Mouse (Mus musculus): ENCODE data around the gene Senp6.

GRCm38 (mm10) chr9:80194446-80194845 is 127.7 kb downstream of the Senp6 start:
- no peak for TF ChIP-seq CTCF (IDR thresholded peaks at IDR 0.05; ENCODE audit: low read depth, low read length)
- TF ChIP-seq GATA1 (IDR thresholded peaks at IDR 0.05; ENCODE audit: borderline replicate concordance, low read length), result no peak
- no peak for TF ChIP-seq TAL1 (conservative IDR thresholded peaks at IDR 0.05; ENCODE audit: low read depth, low read length)
- no peak for TF ChIP-seq POLR2AphosphoS5 (IDR thresholded peaks at IDR 0.05; ENCODE audit: insufficient replicate concordance, low read depth, low read length)
- TF ChIP-seq GATA2 (IDR thresholded peaks at IDR 0.05; ENCODE audit: borderline replicate concordance, low read depth, low read length), result no peak

All from G1E (cell line).